Mouse (Mus musculus) heart, embryonic 15.5 days (tissue): ENCODE measurements around the gene Slc26a8. TPM values are rescaled to one million over a fixed set of nuclear protein-coding genes. Genes with fewer than 3 reads are reported as not detected.
A peak's percentile ranks its signal among the peaks of the same experiment; 100 is the strongest.

Experiments used
- ATAC-seq: fragments of 200-750 bp; cut with Nextera tagmentation; replicated peaks from 2 replicates; pipeline ENCODE4 v1.8.0; 2017; ENCODE audit warnings: low read depth, moderate TSS enrichment; ENCODE audit not compliant: insufficient number of reproducible peaks, insufficient read depth, low FRiP score
- H3K27ac ChIP-seq: fragments of 300-500 bp; sonication (generic); 2 replicates; pipeline ENCODE4 v1.5.1; 2015; ENCODE audit warnings: mild to moderate bottlenecking, inconsistent platforms
- H3K27me3 ChIP-seq: fragments of 300-500 bp; sonication (generic); 2 replicates; pipeline ENCODE4 v1.6.1; 2015; ENCODE audit warnings: inconsistent platforms
- H3K36me3 ChIP-seq: fragments of 300-500 bp; sonication (generic); 2 replicates; pipeline ENCODE4 v1.6.1; 2015; ENCODE audit warnings: mild to moderate bottlenecking, inconsistent platforms
- H3K4me1 ChIP-seq: fragments of 300-500 bp; sonication (generic); replicated peaks from 2 replicates; pipeline ENCODE4 v1.6.1; 2015; ENCODE audit warnings: inconsistent platforms
- H3K4me2 ChIP-seq: fragments of 300-500 bp; sonication (generic); 2 replicates; pipeline ENCODE4 v1.6.1; 2015; ENCODE audit warnings: inconsistent platforms, mild to moderate bottlenecking, moderate library complexity
- H3K4me3 ChIP-seq: fragments of 300-500 bp; sonication (generic); 2 replicates; pipeline ENCODE4 v1.5.1; 2015; ENCODE audit warnings: mild to moderate bottlenecking, inconsistent platforms
- H3K9ac ChIP-seq: fragments of 300-500 bp; sonication (generic); 2 replicates; pipeline ENCODE4 v1.6.1; 2015; ENCODE audit warnings: mild to moderate bottlenecking, inconsistent platforms
- H3K9me3 ChIP-seq: fragments of 300-500 bp; sonication (generic); replicated peaks from 2 replicates; pipeline ENCODE4 v1.6.1; 2016; ENCODE audit warnings: inconsistent platforms
- WGBS: fragments of 180-500 bp; shearing (Covaris S2); methylation state at CpG from one replicate; pipeline ENCODE4 v1.1.7; 2015; ENCODE audit warnings: mixed read lengths; 5-methylcytosine and 5-hydroxymethylcytosine counted together
- polyA plus RNA-seq: library from polyadenylated mRNA; unstranded; fragments of >200 nt; fragmentation: Nextera tagmentation; extraction: Ambion mirVana; gene quantifications from 2 replicates; pipeline ENCODE4 v1.2.1, GENCODE M21; 2015

Slc26a8 gene
- polyA plus RNA-seq, 1 experiment from 2014 or later: 0.23 TPM

- WGBS: 86% methylated on average over 19 of the region's 19 CpGs
- Histone ChIP-seq H3K27ac (no peak overlapping the region), H3K4me1 (peaks cover 5% of the 10 kb centered on the region), H3K4me2 (no peak overlapping the region), H3K36me3 (no peaks in the 10 kb centered on the region), H3K4me3 (no peak overlapping the region), H3K9ac (no peak overlapping the region), H3K27me3 (0 out of 2 replicates have a peak, but pooled peaks cover 8% of the 10 kb centered on the region), H3K9me3 (no peaks in the 10 kb centered on the region)
- ATAC-seq: no peak
Observed at GRCm38 (mm10) chr17:28684631-28685030, 5.4 kb downstream of the Slc26a8 start.

- H3K27ac ChIP-seq: no peak overlapping the region
- H3K4me2 ChIP-seq: no peak overlapping the region
- no peaks in the 10 kb centered on the region for H3K9me3 ChIP-seq
- H3K27me3 ChIP-seq: 0 out of 2 replicates have a peak, but pooled peaks cover 3% of the 10 kb centered on the region
- no peaks in the 10 kb centered on the region for H3K36me3 ChIP-seq
- no peak overlapping the region for H3K4me3 ChIP-seq
- no peak for ATAC-seq
- 56% methylated on average over 1 of the region's 1 CpGs for WGBS
- no peak overlapping the region for H3K9ac ChIP-seq
- no peaks in the 10 kb centered on the region for H3K4me1 ChIP-seq
Observed at GRCm38 (mm10) chr17:28683601-28684000, 6.4 kb downstream of the Slc26a8 start.

- Histone ChIP-seq H3K27me3 (no peaks in the 10 kb centered on the region), H3K4me2 (no peak overlapping the region), H3K9me3 (no peaks in the 10 kb centered on the region), H3K36me3 (no peaks in the 10 kb centered on the region), H3K9ac (no peak overlapping the region), H3K4me3 (no peak overlapping the region), H3K4me1 (no peaks in the 10 kb centered on the region), H3K27ac (no peak overlapping the region)
- 77% methylated on average over 13 of the region's 13 CpGs for WGBS
- no peak for ATAC-seq
Observed at GRCm38 (mm10) chr17:28682311-28683084, 7.5 kb downstream of the Slc26a8 start.

GRCm38 (mm10) chr17:28659564-28659963 lies 30.5 kb downstream of the Slc26a8 start:
- Histone ChIP-seq H3K4me3 (no peak overlapping the region), H3K9ac (no peak overlapping the region), H3K27ac (no peak overlapping the region), H3K4me2 (no peak overlapping the region), H3K27me3 (no peaks in the 10 kb centered on the region), H3K4me1 (peaks cover 3% of the 10 kb centered on the region; the same call in 1 of the 2 replicates), H3K9me3 (no peaks in the 10 kb centered on the region), H3K36me3 (no peaks in the 10 kb centered on the region)
- ATAC-seq: no peak
- 50% methylated on average over 6 of the region's 6 CpGs for WGBS

- Histone ChIP-seq H3K4me1 (peaks cover 3% of the 10 kb centered on the region; the same call in 1 of the 2 replicates), H3K4me3 (no peak overlapping the region), H3K9me3 (no peaks in the 10 kb centered on the region), H3K9ac (no peak overlapping the region), H3K27me3 (no peaks in the 10 kb centered on the region), H3K4me2 (no peak overlapping the region), H3K27ac (no peak overlapping the region), H3K36me3 (no peaks in the 10 kb centered on the region)
- no peak for ATAC-seq
- 31% methylated on average over 4 of the region's 4 CpGs for WGBS
Observed at GRCm38 (mm10) chr17:28657936-28658335, 32.1 kb downstream of the Slc26a8 start.

- Histone ChIP-seq H3K4me2 (no peak overlapping the region), H3K27me3 (no peaks in the 10 kb centered on the region), H3K9ac (no peak overlapping the region), H3K36me3 (no peaks in the 10 kb centered on the region), H3K4me3 (no peak overlapping the region), H3K9me3 (no peaks in the 10 kb centered on the region), H3K27ac (no peak overlapping the region), H3K4me1 (no peaks in the 10 kb centered on the region)
- WGBS: 60% methylated on average over 3 of the region's 3 CpGs
- ATAC-seq: peak; percentile 53; the same call in 1 of the 2 replicates
Observed at GRCm38 (mm10) chr17:28650268-28650667, 39.8 kb downstream of the Slc26a8 start.

GRCm38 (mm10) chr17:28648607-28649370 lies 41.2 kb downstream of the Slc26a8 start:
- H3K4me1 ChIP-seq: no peaks in the 10 kb centered on the region
- H3K9me3 ChIP-seq: no peaks in the 10 kb centered on the region
- no peak overlapping the region for H3K27ac ChIP-seq
- no peaks in the 10 kb centered on the region for H3K27me3 ChIP-seq
- no peak overlapping the region for H3K4me3 ChIP-seq
- no peak overlapping the region for H3K9ac ChIP-seq
- ATAC-seq: no peak
- H3K36me3 ChIP-seq: no peaks in the 10 kb centered on the region
- H3K4me2 ChIP-seq: no peak overlapping the region
- WGBS: 41% methylated on average over 6 of the region's 6 CpGs

- H3K27ac ChIP-seq: no peak overlapping the region
- no peak for ATAC-seq
- H3K4me3 ChIP-seq: no peak overlapping the region
- 50% methylated on average over 3 of the region's 3 CpGs for WGBS
- no peak overlapping the region for H3K9ac ChIP-seq
- H3K36me3 ChIP-seq: no peaks in the 10 kb centered on the region
- no peak overlapping the region for H3K4me2 ChIP-seq
- H3K27me3 ChIP-seq: peaks cover 3% of the 10 kb centered on the region; the same call in 1 of the 2 replicates
- no peaks in the 10 kb centered on the region for H3K9me3 ChIP-seq
- H3K4me1 ChIP-seq: no peaks in the 10 kb centered on the region
Observed at GRCm38 (mm10) chr17:28646221-28646620, 43.8 kb downstream of the Slc26a8 start.

GRCm38 (mm10) chr17:28644112-28644511 lies 45.9 kb downstream of the Slc26a8 start:
- no peak overlapping the region for H3K4me2 ChIP-seq
- no peaks in the 10 kb centered on the region for H3K9me3 ChIP-seq
- no peaks in the 10 kb centered on the region for H3K4me1 ChIP-seq
- H3K27me3 ChIP-seq: peaks cover 3% of the 10 kb centered on the region; the same call in 1 of the 2 replicates
- H3K4me3 ChIP-seq: no peak overlapping the region
- no peaks in the 10 kb centered on the region for H3K36me3 ChIP-seq
- no peak overlapping the region for H3K9ac ChIP-seq
- WGBS: 47% methylated on average over 4 of the region's 4 CpGs
- H3K27ac ChIP-seq: no peak overlapping the region
- ATAC-seq: no peak

GRCm38 (mm10) chr17:28643697-28644096 lies 46.3 kb downstream of the Slc26a8 start:
- 31% methylated on average over 3 of the region's 3 CpGs for WGBS
- Histone ChIP-seq H3K27ac (no peak overlapping the region), H3K27me3 (peaks cover 3% of the 10 kb centered on the region; the same call in 1 of the 2 replicates), H3K36me3 (no peaks in the 10 kb centered on the region), H3K9ac (no peak overlapping the region), H3K4me1 (no peaks in the 10 kb centered on the region), H3K4me2 (no peak overlapping the region), H3K9me3 (no peaks in the 10 kb centered on the region), H3K4me3 (no peak overlapping the region)
- ATAC-seq: no peak

- H3K36me3 ChIP-seq: no peaks in the 10 kb centered on the region
- peaks cover 7% of the 10 kb centered on the region for H3K4me1 ChIP-seq
- H3K9me3 ChIP-seq: no peaks in the 10 kb centered on the region
- H3K9ac ChIP-seq: no peak overlapping the region
- H3K27me3 ChIP-seq: peaks cover 3% of the 10 kb centered on the region; the same call in 1 of the 2 replicates
- no peak for ATAC-seq
- no peak overlapping the region for H3K27ac ChIP-seq
- H3K4me3 ChIP-seq: no peak overlapping the region
- 80% methylated on average over 3 of the region's 3 CpGs for WGBS
- no peak overlapping the region for H3K4me2 ChIP-seq
Observed at GRCm38 (mm10) chr17:28640113-28640512, 49.9 kb downstream of the Slc26a8 start.
